Mouse (Mus musculus): ENCODE data around the gene Lhx2. TPM values are rescaled to one million over a fixed set of nuclear protein-coding genes. Genes with fewer than 3 reads are reported as not detected.

Gene Lhx2
- 180 and 306 TPM in 2 replicates for polyA plus RNA-seq (2012; rRNA removed)

GRCm38 (mm10) chr2:38338990-38339909 lies at the start of gene Lhx2:
TSS of gene Lhx2 (plus strand) at chr2:38339281.

Other genes starting within 250 kb of the Lhx2 start
- gene Dennd1a, start 51.9 kb upstream of the Lhx2 start, polyA plus RNA-seq (2012; rRNA removed) = 34.8 and 36.4 TPM in 2 replicates
- 48.7 and 52.1 TPM in 2 replicates for gene Nek6, start 172.4 kb downstream of the Lhx2 start, polyA plus RNA-seq (2012; rRNA removed)